Mouse (Mus musculus) MEL (cell line): ENCODE measurements around the gene Prrxl1.

ENCODE experiments used
- CHD1 ChIP-seq: IDR thresholded peaks from 2 replicates; pipeline ENCODE4 v1.6.1; 2012; ENCODE audit warnings: low read depth, mild to moderate bottlenecking, inconsistent platforms, low read length, improper control_type of control experiment
- CHD2 ChIP-seq: IDR thresholded peaks from 2 replicates; pipeline ENCODE4 v1.6.1; 2011; ENCODE audit warnings: low read length, improper control_type of control experiment
- CTCF ChIP-seq, 3 experiments: IDR thresholded peaks in 2 of 3; conservative IDR thresholded peaks in 1 of 3; 2 replicates each; pipeline ENCODE4 v1.5.1; 2011 to 2012; ENCODE audit warnings: low read length in 3 of 3, low read depth in 2 of 3, mild to moderate bottlenecking in 2 of 3, improper control_type of control experiment in 1 of 3, inconsistent platforms in 1 of 3, mixed read lengths in 1 of 3, moderate library complexity in 1 of 3; ENCODE audit not compliant: control insufficient read depth in 1 of 3, insufficient read depth in 1 of 3, poor library complexity in 1 of 3, severe bottlenecking in 1 of 3
- MYC ChIP-seq: IDR thresholded peaks from 2 replicates; pipeline ENCODE4 v1.6.1; 2011; ENCODE audit warnings: low read depth, mild to moderate bottlenecking, low read length, improper control_type of control experiment, moderate library complexity
- NRF1 ChIP-seq: IDR thresholded peaks from 2 replicates; pipeline ENCODE4 v1.6.1; 2014; ENCODE audit warnings: low read depth, mild to moderate bottlenecking, inconsistent platforms, low read length, improper control_type of control experiment, moderate library complexity; ENCODE audit not compliant: poor library complexity, insufficient read depth, severe bottlenecking
- POLR2A ChIP-seq, 2 experiments: IDR thresholded peaks; 2 replicates each; pipeline ENCODE4 v1.6.1; 2011 to 2012; ENCODE audit warnings: low read length in 2 of 2, mild to moderate bottlenecking in 2 of 2, control low read depth in 1 of 2, improper control_type of control experiment in 1 of 2, low read depth in 1 of 2, moderate library complexity in 1 of 2; ENCODE audit not compliant: control insufficient read depth in 1 of 2, insufficient read depth in 1 of 2, poor library complexity in 1 of 2
- SMC3 ChIP-seq: IDR thresholded peaks from 2 replicates; pipeline ENCODE4 v1.6.1; 2011; ENCODE audit warnings: low read depth, low read length, improper control_type of control experiment
- TCF12 ChIP-seq: IDR thresholded peaks from 2 replicates; pipeline ENCODE4 v1.6.1; 2014; ENCODE audit warnings: low read depth, mild to moderate bottlenecking, inconsistent platforms, low read length, improper control_type of control experiment, moderate library complexity
- ZC3H11A ChIP-seq: IDR thresholded peaks from 2 replicates; pipeline ENCODE4 v1.6.1; 2012; ENCODE audit warnings: low read depth, mild to moderate bottlenecking, inconsistent platforms, low read length, improper control_type of control experiment
- ZMIZ1 ChIP-seq: IDR thresholded peaks from 2 replicates; pipeline ENCODE4 v1.6.1; 2012; ENCODE audit warnings: low read depth, mild to moderate bottlenecking, inconsistent platforms, low read length, improper control_type of control experiment, moderate library complexity

DNA sequence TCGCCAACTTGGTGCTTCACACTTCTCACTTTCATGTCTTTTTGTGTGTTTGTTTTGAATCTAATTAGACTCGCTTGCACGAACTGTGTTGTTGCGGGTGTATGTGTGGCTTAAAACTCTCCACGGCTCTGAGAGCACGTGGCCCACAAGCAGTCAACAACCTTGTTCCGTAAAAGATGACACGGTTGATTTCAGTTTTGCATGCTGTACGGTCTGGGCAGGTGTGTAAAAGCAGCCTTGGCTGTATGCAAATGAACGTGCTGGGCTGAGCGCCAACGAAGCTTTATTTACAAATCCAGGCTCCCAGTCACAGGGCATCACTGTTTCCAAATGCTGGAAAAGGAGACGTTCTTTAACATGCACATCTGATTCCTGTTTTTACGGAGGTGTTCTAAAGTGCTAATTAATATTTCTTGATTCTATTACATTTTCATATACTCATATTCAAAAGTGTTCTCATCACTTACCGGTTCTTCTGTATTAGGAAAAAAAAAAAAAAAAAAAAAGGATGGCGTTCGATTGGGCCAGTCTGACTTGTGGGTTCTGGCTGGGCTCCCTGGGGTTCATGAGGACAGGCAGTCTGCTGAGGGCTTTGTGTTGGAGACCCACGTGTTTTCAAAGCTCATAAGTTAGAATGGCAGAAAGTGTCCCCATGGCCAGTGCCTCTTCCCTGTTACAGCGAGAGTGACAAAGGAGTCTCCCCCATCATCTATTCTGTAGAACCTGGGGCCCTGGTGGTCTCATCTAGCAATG, 85.0 kb downstream of the Prrxl1 start:
- TF ChIP-seq CTCF (IDR thresholded peaks at IDR 0.05 in 2 of 3, conservative IDR thresholded peaks at IDR 0.05 in 1 of 3; ENCODE audit: control insufficient read depth in 1 of 3, insufficient read depth in 1 of 3, low read depth in 2 of 3, low read length in 3 of 3, poor library complexity in 1 of 3, severe bottlenecking in 1 of 3) (no peak), SMC3 (no peak), NRF1 (no peak), CHD2 (no peak), ZMIZ1 (no peak), ZC3H11A (no peak), CHD1 (no peak), MYC (no peak), TCF12 (no peak), POLR2A (IDR thresholded peaks at IDR 0.05; ENCODE audit: control insufficient read depth in 1 of 2, insufficient read depth in 1 of 2, low read depth in 1 of 2, low read length in 2 of 2, poor library complexity in 1 of 2) (no peak)
